Mouse (Mus musculus) stomach, postnatal 0 days (tissue): ENCODE measurements around the gene Paics. TPM values are rescaled to one million over a fixed set of nuclear protein-coding genes. Genes with fewer than 3 reads are reported as not detected.

ENCODE experiments used
- ATAC-seq: fragments of 200-750 bp; cut with Nextera tagmentation; 2 replicates; pipeline ENCODE4 v1.8.0; 2017; ENCODE audit not compliant: low FRiP score, low TSS enrichment
- DNase-seq: peaks from one replicate; pipeline ENCODE4 v3.0.0-alpha.2; 2016; ENCODE audit warnings: low spot score
- H3K27ac ChIP-seq: fragments of 300-500 bp; sonication (generic); replicated peaks from 2 replicates; pipeline ENCODE4 v1.5.1; 2014; ENCODE audit warnings: mild to moderate bottlenecking, control low read depth
- H3K27me3 ChIP-seq: fragments of 300-500 bp; sonication (generic); 2 replicates; pipeline ENCODE4 v1.6.1; 2014; ENCODE audit warnings: low read length; ENCODE audit not compliant: control insufficient read depth, insufficient read depth
- H3K36me3 ChIP-seq: fragments of 300-500 bp; sonication (generic); 2 replicates; pipeline ENCODE4 v1.6.1; 2014; ENCODE audit warnings: low read length, mixed read lengths; ENCODE audit not compliant: control insufficient read depth, insufficient read depth
- H3K4me1 ChIP-seq: fragments of 300-500 bp; sonication (generic); replicated peaks from 2 replicates; pipeline ENCODE4 v1.6.1; 2014; ENCODE audit warnings: antibody characterized with exemption; ENCODE audit not compliant: control insufficient read depth, insufficient read depth
- H3K4me2 ChIP-seq: fragments of 300-500 bp; sonication (generic); replicated peaks from 2 replicates; pipeline ENCODE4 v1.6.1; 2014; ENCODE audit warnings: low read depth, mild to moderate bottlenecking, control low read depth, moderate library complexity
- H3K4me3 ChIP-seq: fragments of 300-500 bp; sonication (generic); 2 replicates; pipeline ENCODE4 v1.5.1; 2014; ENCODE audit warnings: low read depth, low read length, control low read depth
- H3K9ac ChIP-seq: fragments of 300-500 bp; sonication (generic); 2 replicates; pipeline ENCODE4 v1.6.1; 2014; ENCODE audit warnings: mild to moderate bottlenecking, low read length, control low read depth, mixed read lengths
- H3K9me3 ChIP-seq: fragments of 300-500 bp; sonication (generic); 2 replicates; pipeline ENCODE4 v1.6.1; 2016; ENCODE audit warnings: low read length; ENCODE audit not compliant: control insufficient read depth
- CTCF ChIP-seq: IDR thresholded peaks from 2 replicates; pipeline ENCODE4 v1.5.1; 2016; ENCODE audit warnings: antibody characterized with exemption, low read depth, mild to moderate bottlenecking, moderate library complexity
- EP300 ChIP-seq: optimal IDR thresholded peaks from 2 replicates; pipeline ENCODE3; 2016; ENCODE audit warnings: antibody characterized with exemption
- WGBS: fragments of 180-500 bp; shearing (Covaris S2); extraction: QIAGEN DNeasy Blood & Tissue Kit; methylation state at CpG from one replicate; pipeline ENCODE4 v1.1.7; 2014; 5-methylcytosine and 5-hydroxymethylcytosine counted together
- polyA plus RNA-seq: library from polyadenylated mRNA; unstranded; fragments of >200 nt; fragmentation: Nextera tagmentation; extraction: Ambion mirVana; gene quantifications from 2 replicates; pipeline ENCODE4 v1.2.1, GENCODE M21; 2015

Paics gene
- polyA plus RNA-seq, 1 experiment from 2014 or later, result 91.7 TPM

- DNase-seq (no peak), ATAC-seq (no peak)
- 94% methylated on average over 11 of the region's 11 CpGs for WGBS
- Histone ChIP-seq H3K4me1 (no peaks in the 10 kb centered on the region), H3K4me2 (no peak overlapping the region), H3K9me3 (no peaks in the 10 kb centered on the region), H3K4me3 (no peak overlapping the region), H3K27ac (no peak overlapping the region), H3K27me3 (no peaks in the 10 kb centered on the region), H3K9ac (no peak overlapping the region), H3K36me3 (peaks cover 37% of the 10 kb centered on the region)
- TF ChIP-seq EP300, result no peak
- TF ChIP-seq CTCF, result 0 out of 2 replicates have a peak, but pooled peaks have one; percentile 4
Observed at GRCm38 (mm10) chr5:76984015-76984414, 32.9 kb downstream of the Paics start.

DNA sequence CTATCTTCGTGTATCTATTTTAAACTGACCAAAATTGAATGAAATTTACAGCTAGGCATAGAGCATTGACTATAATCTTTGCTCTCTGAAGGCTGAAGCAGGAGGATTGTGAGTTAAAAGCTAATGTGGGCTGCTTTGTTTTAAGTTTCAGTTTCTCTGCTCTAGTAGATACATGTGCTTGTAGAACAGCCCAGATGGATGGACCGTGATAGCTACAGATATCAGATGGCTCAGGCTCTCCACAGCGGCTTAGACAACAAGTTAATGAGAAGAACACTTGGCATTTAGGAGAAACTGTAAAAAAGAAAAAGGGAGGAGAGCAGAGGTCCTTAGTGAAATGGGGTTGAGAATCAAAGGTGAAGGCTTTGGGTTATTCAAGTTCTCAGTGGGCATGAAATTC lies 39.7 kb downstream of the Paics start:
- H3K4me3 ChIP-seq, result no peak overlapping the region
- no peak overlapping the region for H3K4me2 ChIP-seq
- WGBS, result 92% methylated on average over 3 of the region's 3 CpGs
- ATAC-seq (no peak), DNase-seq (no peak)
- H3K36me3 ChIP-seq, result peaks cover 39% of the 10 kb centered on the region
- no peak for TF ChIP-seq EP300
- TF ChIP-seq CTCF, result no peak
- no peak overlapping the region for H3K9ac ChIP-seq
- no peak overlapping the region for H3K27ac ChIP-seq
- H3K9me3 ChIP-seq, result no peaks in the 10 kb centered on the region
- H3K27me3 ChIP-seq, result no peaks in the 10 kb centered on the region
- H3K4me1 ChIP-seq, result no peaks in the 10 kb centered on the region

- 92% methylated on average over 5 of the region's 5 CpGs for WGBS
- peaks cover 35% of the 10 kb centered on the region for H3K36me3 ChIP-seq
Observed at GRCm38 (mm10) chr5:76993174-76993814, 42.2 kb downstream of the Paics start.

GRCm38 (mm10) chr5:76998416-76998815 lies 47.3 kb downstream of the Paics start:
- H3K27ac ChIP-seq, result no peak overlapping the region
- no peaks in the 10 kb centered on the region for H3K4me1 ChIP-seq
- WGBS, result 45% methylated on average over 5 of the region's 5 CpGs
- H3K9me3 ChIP-seq, result no peaks in the 10 kb centered on the region
- H3K36me3 ChIP-seq, result peaks cover 23% of the 10 kb centered on the region
- DNase-seq, result peak; percentile 20
- ATAC-seq, result no peak
- TF ChIP-seq CTCF (peak; percentile 76), EP300 (no peak)
- no peak overlapping the region for H3K4me2 ChIP-seq
- H3K9ac ChIP-seq, result no peak overlapping the region
- no peak overlapping the region for H3K4me3 ChIP-seq
- no peaks in the 10 kb centered on the region for H3K27me3 ChIP-seq

More at GRCm38 (mm10) chr5:76993174-76993814, 42.2 kb downstream of the Paics start:
- Histone ChIP-seq H3K4me3 (no peak overlapping the region), H3K9me3 (no peaks in the 10 kb centered on the region), H3K4me1 (no peaks in the 10 kb centered on the region), H3K27ac (no peak overlapping the region), H3K4me2 (no peak overlapping the region), H3K27me3 (no peaks in the 10 kb centered on the region), H3K9ac (no peak overlapping the region)
- no peak for TF ChIP-seq EP300
- TF ChIP-seq CTCF, result no peak
- no peak for ATAC-seq
- DNase-seq, result no peak

- no peaks in the 10 kb centered on the region for H3K27me3 ChIP-seq
- 91% methylated on average over 17 of the region's 17 CpGs for WGBS
- DNase-seq (no peak), ATAC-seq (no peak)
- TF ChIP-seq EP300 (no peak), CTCF (no peak)
- no peak overlapping the region for H3K4me2 ChIP-seq
- no peak overlapping the region for H3K4me3 ChIP-seq
- peaks cover 12% of the 10 kb centered on the region for H3K36me3 ChIP-seq
- no peak overlapping the region for H3K9ac ChIP-seq
- no peaks in the 10 kb centered on the region for H3K9me3 ChIP-seq
- H3K4me1 ChIP-seq, result no peaks in the 10 kb centered on the region
- H3K27ac ChIP-seq, result no peak overlapping the region
Observed at GRCm38 (mm10) chr5:77001192-77001591, 50.1 kb downstream of the Paics start.

DNA sequence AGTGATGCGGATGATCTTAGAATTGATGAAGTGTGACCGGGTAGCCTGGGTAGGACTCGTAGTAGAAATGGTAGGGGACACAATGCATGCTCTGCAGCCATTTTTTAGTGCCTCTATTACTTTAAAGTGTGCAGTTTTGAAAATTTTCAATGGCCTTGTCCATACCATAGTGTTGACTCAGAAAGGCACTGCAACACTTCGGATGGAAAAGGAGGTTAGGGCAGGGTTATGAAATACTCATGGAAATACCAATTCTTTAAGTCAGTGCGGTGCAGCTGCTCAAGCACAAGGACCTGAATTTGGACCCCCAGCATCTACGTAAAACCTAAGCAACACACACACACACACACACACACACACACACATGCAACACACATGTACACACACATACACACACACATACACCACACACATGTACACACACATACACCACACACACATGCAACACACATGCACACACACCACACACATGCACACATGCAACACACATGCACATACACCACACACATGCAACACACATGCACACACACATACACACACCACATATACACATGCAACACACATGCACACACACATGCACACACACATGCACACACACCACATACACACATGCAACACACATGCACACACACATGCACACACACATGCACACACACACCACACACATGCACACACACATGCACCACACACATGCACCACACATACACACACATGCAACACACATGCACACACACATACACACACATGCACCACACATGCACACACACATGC lies 53.1 kb downstream of the Paics start, which contains the start of gene Arl9:
Gene Arl9 (plus strand): TSS at position 5 of the 771 bp plus-strand sequence.
- ATAC-seq (no peak), DNase-seq (no peak)
- Histone ChIP-seq H3K9ac (no peak within 1 kb of the TSS), H3K4me2 (no peak within 1 kb of the TSS), H3K27me3 (no peaks in the 10 kb centered on the region), H3K4me1 (no peaks in the 10 kb centered on the region), H3K36me3 (peaks cover 9% of the 10 kb centered on the region; the same call in 1 of the 2 replicates), H3K4me3 (no peak within 1 kb of the TSS), H3K9me3 (no peaks in the 10 kb centered on the region), H3K27ac (no peak within 1 kb of the TSS)
- 92% methylated on average over 6 of the region's 6 CpGs for WGBS
- TF ChIP-seq CTCF, result no peak
- no peak for TF ChIP-seq EP300
